Mouse (Mus musculus): ENCODE results near the gene 2610028H24Rik. TPM values are rescaled to one million over a fixed set of nuclear protein-coding genes. Genes with fewer than 3 reads are reported as not detected.

2610028H24Rik gene
- not detected in 2 replicates for polyA plus RNA-seq (2015; fragmentation: Nextera tagmentation; extraction: Ambion mirVana)

DNA sequence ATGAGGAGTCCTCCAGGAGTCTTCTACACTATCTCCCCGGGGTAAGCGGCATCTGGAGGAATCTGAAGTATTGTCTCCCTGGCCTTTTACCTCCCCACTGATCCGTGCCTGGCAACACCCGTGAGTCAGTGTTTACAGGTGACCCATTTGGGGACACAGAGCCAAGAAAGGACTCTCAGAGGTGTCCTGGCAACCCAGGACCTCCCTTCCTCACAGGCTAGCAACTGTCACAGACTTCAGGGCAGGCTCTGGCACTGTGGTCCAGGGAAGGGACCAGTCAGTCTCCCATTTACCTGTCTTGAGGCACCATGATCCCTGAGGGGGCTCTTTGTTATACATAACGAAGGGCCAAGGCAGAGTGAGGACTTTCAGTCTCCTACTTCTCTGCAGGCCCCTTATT, at the start of gene 2610028H24Rik:
TSS of gene 2610028H24Rik (plus strand) at position 231 of the 400 bp plus-strand sequence.
- ATAC-seq (ENCODE audit: low read depth), result no peak
- 65% methylated on average over 5 of the region's 5 CpGs for WGBS (ENCODE audit: insufficient replicate concordance)
- Histone ChIP-seq H3K9me3 (replicated peaks; ENCODE audit: control insufficient read depth, low read length) (no peaks in the 10 kb centered on the region), H3K4me2 (ENCODE audit: low read depth, low read length) (no peak within 1 kb of the TSS), H3K4me3 (ENCODE audit: low read depth, low read length) (no peak within 1 kb of the TSS), H3K27ac (ENCODE audit: low read length) (no peak within 1 kb of the TSS), H3K27me3 (ENCODE audit: control insufficient read depth, insufficient read depth, low read depth, low read length) (no peaks in the 10 kb centered on the region), H3K36me3 (ENCODE audit: control insufficient read depth, insufficient read depth) (no peaks in the 10 kb centered on the region), H3K9ac (ENCODE audit: low read depth, low read length) (no peak within 1 kb of the TSS), H3K4me1 (ENCODE audit: control insufficient read depth, low read depth, low read length) (peaks cover 12% of the 10 kb centered on the region)

DNA sequence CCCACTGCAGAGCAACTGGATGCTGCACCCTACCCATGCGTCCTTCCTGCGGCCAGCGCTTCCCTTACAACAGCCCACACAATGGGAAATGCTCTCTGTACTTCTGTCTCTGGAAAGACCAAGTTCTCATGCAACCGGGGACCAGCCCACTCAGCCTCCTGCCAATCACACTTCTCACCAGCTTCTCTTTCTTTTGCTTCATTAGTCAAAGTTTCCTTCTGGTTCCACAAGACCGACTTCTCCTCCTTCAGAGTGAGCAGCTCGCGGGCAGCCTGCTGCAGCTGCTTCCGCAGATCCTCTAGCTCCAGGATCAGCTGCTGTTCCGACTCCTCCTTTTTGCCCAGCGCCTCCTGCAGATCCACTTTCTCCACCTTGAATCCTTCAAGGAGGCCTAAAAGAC, 40.4 kb upstream of the 2610028H24Rik start:
- no peaks in the 10 kb centered on the region for H3K27me3 ChIP-seq (ENCODE audit: control insufficient read depth, insufficient read depth, low read depth, low read length)
- no peak overlapping the region for H3K4me2 ChIP-seq (ENCODE audit: low read depth, low read length)
- no peak overlapping the region for H3K4me3 ChIP-seq (ENCODE audit: low read depth, low read length)
- H3K27ac ChIP-seq (ENCODE audit: low read length), result no peak overlapping the region
- no peak for ATAC-seq (ENCODE audit: low read depth)
- H3K36me3 ChIP-seq (ENCODE audit: control insufficient read depth, insufficient read depth), result peaks cover 64% of the 10 kb centered on the region
- H3K9me3 ChIP-seq (replicated peaks; ENCODE audit: control insufficient read depth, low read length), result no peaks in the 10 kb centered on the region
- WGBS (ENCODE audit: insufficient replicate concordance), result 94% methylated on average over 10 of the region's 10 CpGs
- no peak overlapping the region for H3K9ac ChIP-seq (ENCODE audit: low read depth, low read length)
- H3K4me1 ChIP-seq (ENCODE audit: control insufficient read depth, low read depth, low read length), result no peaks in the 10 kb centered on the region

DNA sequence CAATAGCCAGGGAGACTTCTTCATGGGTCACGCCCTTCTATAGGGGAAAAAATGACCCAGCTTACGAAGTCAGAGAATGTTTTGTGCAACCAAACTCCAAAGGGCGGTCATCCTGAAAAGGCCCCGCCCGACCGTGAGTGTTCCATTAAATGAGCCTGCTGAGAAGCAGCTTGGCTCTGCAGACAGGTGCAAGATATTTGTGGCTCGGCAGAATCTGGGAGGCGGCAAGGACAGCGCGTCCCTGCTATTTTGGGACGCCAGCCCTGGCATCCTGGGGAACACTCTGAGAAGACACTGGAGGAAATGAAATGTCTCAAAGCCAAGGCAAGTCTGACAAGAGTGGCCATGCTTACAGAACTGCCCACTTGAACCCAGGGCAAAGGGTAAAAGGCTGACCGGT, 32.1 kb upstream of the 2610028H24Rik start:
- no peaks in the 10 kb centered on the region for H3K4me1 ChIP-seq (ENCODE audit: control insufficient read depth, low read depth, low read length)
- ATAC-seq (ENCODE audit: low read depth), result no peak
- H3K27me3 ChIP-seq (ENCODE audit: control insufficient read depth, insufficient read depth, low read depth, low read length), result no peaks in the 10 kb centered on the region
- H3K4me3 ChIP-seq (ENCODE audit: low read depth, low read length), result no peak overlapping the region
- H3K27ac ChIP-seq (ENCODE audit: low read length), result no peak overlapping the region
- no peaks in the 10 kb centered on the region for H3K9me3 ChIP-seq (replicated peaks; ENCODE audit: control insufficient read depth, low read length)
- H3K36me3 ChIP-seq (ENCODE audit: control insufficient read depth, insufficient read depth), result peaks cover 56% of the 10 kb centered on the region
- no peak overlapping the region for H3K9ac ChIP-seq (ENCODE audit: low read depth, low read length)
- 91% methylated on average over 12 of the region's 12 CpGs for WGBS (ENCODE audit: insufficient replicate concordance)
- no peak overlapping the region for H3K4me2 ChIP-seq (ENCODE audit: low read depth, low read length)

DNA sequence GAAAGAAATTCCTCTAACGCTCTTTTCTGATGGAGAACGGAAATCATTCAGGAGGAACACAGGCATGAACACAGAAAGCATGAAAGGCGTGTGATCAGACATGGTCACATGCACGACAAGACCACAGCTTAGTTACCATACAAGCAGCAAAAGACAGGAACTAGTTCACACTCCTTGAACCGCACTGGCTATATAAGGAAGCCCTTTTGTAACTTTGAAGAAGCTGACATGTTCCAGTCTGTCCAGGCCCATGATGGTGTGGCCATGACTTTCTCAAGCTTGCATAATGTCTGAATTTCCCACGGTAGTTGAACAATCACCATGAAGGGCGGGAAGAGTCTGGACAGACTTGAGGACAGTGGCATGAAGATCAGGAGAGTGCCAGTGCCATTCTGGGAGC, 23.2 kb upstream of the 2610028H24Rik start:
- H3K9me3 ChIP-seq (replicated peaks; ENCODE audit: control insufficient read depth, low read length), result no peaks in the 10 kb centered on the region
- no peak overlapping the region for H3K27ac ChIP-seq (ENCODE audit: low read length)
- H3K4me1 ChIP-seq (ENCODE audit: control insufficient read depth, low read depth, low read length), result no peaks in the 10 kb centered on the region
- no peak overlapping the region for H3K4me3 ChIP-seq (ENCODE audit: low read depth, low read length)
- H3K27me3 ChIP-seq (ENCODE audit: control insufficient read depth, insufficient read depth, low read depth, low read length), result no peaks in the 10 kb centered on the region
- WGBS (ENCODE audit: insufficient replicate concordance), result 77% methylated on average over 7 of the region's 7 CpGs
- H3K4me2 ChIP-seq (ENCODE audit: low read depth, low read length), result no peak overlapping the region
- H3K9ac ChIP-seq (ENCODE audit: low read depth, low read length), result no peak overlapping the region
- H3K36me3 ChIP-seq (ENCODE audit: control insufficient read depth, insufficient read depth), result peaks cover 60% of the 10 kb centered on the region
- ATAC-seq (ENCODE audit: low read depth), result no peak

DNA sequence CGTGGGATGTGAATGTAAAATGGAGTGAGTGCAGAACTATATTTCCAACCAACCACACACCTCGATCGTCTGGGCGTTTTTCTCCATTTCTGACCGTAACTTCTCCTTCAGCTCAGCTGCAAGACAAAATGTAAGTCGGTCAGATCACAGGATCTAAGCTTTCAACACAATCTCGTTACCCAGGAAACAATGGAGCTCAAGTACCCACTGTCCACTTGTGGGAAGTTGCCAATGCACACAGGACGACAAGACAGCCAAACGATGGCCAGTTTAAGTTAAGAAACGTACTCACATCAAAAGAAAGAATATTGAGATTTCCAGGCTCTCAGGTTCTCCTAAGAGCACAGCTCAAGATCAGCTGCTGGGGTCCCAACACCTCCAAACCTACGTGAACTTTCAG, 15.0 kb upstream of the 2610028H24Rik start:
- no peaks in the 10 kb centered on the region for H3K9me3 ChIP-seq (replicated peaks; ENCODE audit: control insufficient read depth, low read length)
- no peak overlapping the region for H3K4me3 ChIP-seq (ENCODE audit: low read depth, low read length)
- no peak overlapping the region for H3K4me2 ChIP-seq (ENCODE audit: low read depth, low read length)
- no peak overlapping the region for H3K9ac ChIP-seq (ENCODE audit: low read depth, low read length)
- ATAC-seq (ENCODE audit: low read depth), result no peak
- H3K4me1 ChIP-seq (ENCODE audit: control insufficient read depth, low read depth, low read length), result no peaks in the 10 kb centered on the region
- peaks cover 63% of the 10 kb centered on the region for H3K36me3 ChIP-seq (ENCODE audit: control insufficient read depth, insufficient read depth)
- no peaks in the 10 kb centered on the region for H3K27me3 ChIP-seq (ENCODE audit: control insufficient read depth, insufficient read depth, low read depth, low read length)
- WGBS (ENCODE audit: insufficient replicate concordance), result 83% methylated on average over 11 of the region's 11 CpGs
- no peak overlapping the region for H3K27ac ChIP-seq (ENCODE audit: low read length)

DNA sequence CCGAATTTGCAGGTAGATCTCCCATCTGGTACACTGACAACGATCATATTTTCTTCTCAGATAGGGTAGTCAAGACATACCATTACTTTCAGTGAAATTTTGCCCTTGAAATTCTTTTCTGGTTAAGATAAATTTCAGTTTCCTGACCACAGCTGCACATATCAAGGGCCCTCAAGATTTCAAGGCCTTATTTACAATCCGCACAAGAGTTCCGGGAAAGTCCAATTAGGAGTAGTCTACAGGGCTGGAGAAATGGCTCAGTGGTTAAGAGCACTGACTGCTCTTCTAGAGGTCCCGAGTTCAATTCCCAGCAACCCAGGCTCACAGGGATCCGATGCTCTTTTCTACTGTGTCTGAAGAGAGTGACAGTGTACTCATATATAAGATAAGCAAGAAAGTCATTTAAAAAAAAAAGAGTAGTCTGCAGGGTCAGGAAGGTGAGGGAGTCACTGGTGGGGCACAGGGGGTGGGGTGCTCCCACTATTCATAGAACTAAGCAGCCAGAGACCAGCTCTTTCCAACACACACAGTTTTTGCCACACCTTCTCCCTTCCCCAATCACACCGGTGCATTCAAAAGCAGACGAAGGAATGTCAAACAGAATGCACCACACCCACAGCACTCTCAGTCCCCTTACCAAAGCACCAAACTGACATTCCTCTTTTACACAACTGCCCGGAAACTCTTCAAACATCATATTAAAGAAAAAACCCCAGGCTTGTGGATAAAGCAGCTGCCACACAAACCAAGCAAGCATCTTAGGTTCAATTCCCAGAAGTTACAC, 9.6 kb upstream of the 2610028H24Rik start:
- no peak for ATAC-seq (ENCODE audit: low read depth)
- Histone ChIP-seq H3K4me1 (ENCODE audit: control insufficient read depth, low read depth, low read length) (peaks cover 20% of the 10 kb centered on the region), H3K9ac (ENCODE audit: low read depth, low read length) (no peak overlapping the region), H3K27me3 (ENCODE audit: control insufficient read depth, insufficient read depth, low read depth, low read length) (no peaks in the 10 kb centered on the region), H3K27ac (ENCODE audit: low read length) (no peak overlapping the region), H3K4me3 (ENCODE audit: low read depth, low read length) (no peak overlapping the region), H3K36me3 (ENCODE audit: control insufficient read depth, insufficient read depth) (peaks cover 25% of the 10 kb centered on the region), H3K4me2 (ENCODE audit: low read depth, low read length) (no peak overlapping the region), H3K9me3 (replicated peaks; ENCODE audit: control insufficient read depth, low read length) (no peaks in the 10 kb centered on the region)
- WGBS (ENCODE audit: insufficient replicate concordance), result 84% methylated on average over 9 of the region's 9 CpGs

DNA sequence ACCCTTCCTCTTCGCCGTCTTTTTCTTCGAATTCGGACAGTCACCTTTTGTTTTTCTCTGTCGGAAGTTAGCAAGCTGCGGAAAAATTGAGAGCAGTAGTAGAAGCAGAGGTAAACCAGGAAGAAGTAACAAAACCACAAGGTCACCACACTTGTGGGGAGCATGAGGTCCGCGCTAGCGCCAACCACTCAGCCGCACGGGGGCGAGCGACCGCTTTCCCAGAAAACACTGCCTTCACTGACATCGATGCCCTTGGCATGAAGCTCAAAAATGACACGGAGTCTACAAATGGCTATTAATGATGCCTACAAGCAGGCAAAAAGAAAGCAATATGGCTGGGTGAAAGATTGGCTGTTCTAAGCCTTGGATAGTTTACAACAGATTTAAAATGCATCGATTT, 8.6 kb upstream of the 2610028H24Rik start, which contains the start of gene AC141477.1:
TSS of gene AC141477.1 (minus strand) at position 164 of the 400 bp plus-strand sequence.
- peak within 1 kb of the TSS; percentile 92 for H3K4me3 ChIP-seq (ENCODE audit: low read depth, low read length)
- H3K9me3 ChIP-seq (replicated peaks; ENCODE audit: control insufficient read depth, low read length), result no peaks in the 10 kb centered on the region
- peak within 1 kb of the TSS; percentile 78 for H3K4me2 ChIP-seq (ENCODE audit: low read depth, low read length)
- WGBS (ENCODE audit: insufficient replicate concordance), result 88% methylated on average over 17 of the region's 17 CpGs
- H3K9ac ChIP-seq (ENCODE audit: low read depth, low read length), result no peak within 1 kb of the TSS
- H3K27me3 ChIP-seq (ENCODE audit: control insufficient read depth, insufficient read depth, low read depth, low read length), result no peaks in the 10 kb centered on the region
- H3K27ac ChIP-seq (ENCODE audit: low read length), result no peak within 1 kb of the TSS
- no peak for ATAC-seq (ENCODE audit: low read depth)
- peaks cover 20% of the 10 kb centered on the region for H3K4me1 ChIP-seq (ENCODE audit: control insufficient read depth, low read depth, low read length)
- peaks cover 19% of the 10 kb centered on the region for H3K36me3 ChIP-seq (ENCODE audit: control insufficient read depth, insufficient read depth)

DNA sequence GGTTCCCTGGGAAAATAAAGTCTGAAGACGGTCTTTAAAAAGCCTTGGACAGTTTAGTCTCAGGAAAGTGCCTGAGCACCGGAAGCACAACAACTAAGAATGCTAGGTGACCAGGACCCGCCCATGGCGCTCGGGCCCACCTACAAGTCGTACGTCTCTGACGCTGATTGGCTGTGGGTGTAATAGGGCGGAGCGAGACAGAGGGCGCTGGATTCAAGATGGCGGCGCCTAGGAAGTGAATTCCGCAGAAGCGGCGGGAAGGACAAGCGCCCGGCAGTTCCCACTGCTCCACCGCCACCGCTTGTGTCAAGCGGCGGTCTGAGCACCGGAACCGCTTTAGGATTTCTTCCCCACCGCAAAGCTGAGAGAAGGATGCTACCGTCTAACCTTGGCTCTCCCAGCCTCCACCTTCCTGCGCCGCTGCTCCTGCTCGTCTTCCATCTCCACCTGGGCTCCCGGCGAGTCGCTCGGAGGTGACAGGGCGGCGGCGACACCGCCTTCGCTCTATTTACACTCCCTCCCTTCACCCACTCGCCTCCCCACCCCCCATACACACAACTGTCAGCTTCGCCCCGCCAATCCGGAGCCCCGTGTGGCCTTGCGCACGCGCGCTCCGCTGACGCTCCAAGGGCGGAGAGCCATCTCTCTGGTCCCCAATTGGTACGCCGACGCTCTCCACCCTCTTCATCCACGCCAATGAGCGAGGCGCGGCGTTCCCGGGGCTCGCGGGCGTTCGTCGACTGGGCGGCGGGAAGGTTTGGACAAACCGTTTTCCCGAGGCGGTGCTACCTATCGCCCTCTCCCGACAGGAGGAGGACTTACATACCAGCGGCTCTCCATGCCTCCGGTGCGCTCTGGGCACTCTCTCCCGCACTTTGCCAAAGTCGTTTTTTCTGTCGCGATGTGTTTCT, 6.4 kb upstream of the 2610028H24Rik start, which contains the start of gene Pcnt:
TSS of gene Pcnt (minus strand) at position 609 of the 911 bp plus-strand sequence.
- no peaks in the 10 kb centered on the region for H3K27me3 ChIP-seq (ENCODE audit: control insufficient read depth, insufficient read depth, low read depth, low read length)
- H3K36me3 ChIP-seq (ENCODE audit: control insufficient read depth, insufficient read depth), result peaks cover 9% of the 10 kb centered on the region
- H3K9ac ChIP-seq (ENCODE audit: low read depth, low read length), result peak within 1 kb of the TSS; percentile 85
- peak; percentile 96 for ATAC-seq (ENCODE audit: low read depth)
- H3K4me3 ChIP-seq (ENCODE audit: low read depth, low read length), result peak within 1 kb of the TSS; percentile 92
- peak within 1 kb of the TSS; percentile 92 for H3K4me2 ChIP-seq (ENCODE audit: low read depth, low read length)
- H3K27ac ChIP-seq (ENCODE audit: low read length), result peak within 1 kb of the TSS; percentile 97
- no peaks in the 10 kb centered on the region for H3K9me3 ChIP-seq (replicated peaks; ENCODE audit: control insufficient read depth, low read length)
- under 1% methylated on average over 76 of the region's 78 CpGs for WGBS (ENCODE audit: insufficient replicate concordance)
- H3K4me1 ChIP-seq (ENCODE audit: control insufficient read depth, low read depth, low read length), result peaks cover 30% of the 10 kb centered on the region

Measured in liver, embryonic 16.5 days (tissue).